ENCODE assay signal across 9 mouse cellular contexts in genomic region chr3:57950431-57951331, GRCm38 (mm10).
DNase-seq lines count a peak whose midpoint lies in the region; ATAC-seq and TF ChIP-seq lines count a peak whose summit lies in the region.
"Had no signal": no experiment of that assay in that cellular context is flagged by ENCODE, and none has a peak within 500 bp of the region (broad histone marks: within the 10 kb centered on the region; RNA-seq: fewer than 3 reads in every experiment).

No protein-coding gene starts in this region.

- no peak overlapping the region for H3K4me3 ChIP-seq in neural tube, embryonic 15.5 days (replicated peaks)
- no peak overlapping the region for H3K4me3 ChIP-seq in hindbrain, postnatal 0 days (ENCODE audit: low read length)

- peak; percentile 11 to 16 for DNase-seq in cerebellum, postnatal 10 days
- DNase-seq in cerebellum, postnatal 36 days, result no peak
- DNase-seq in neural tube, embryonic 10.5 days (ENCODE audit: extremely low spot score, low spot score), result no peak
- peak; percentile 64 for DNase-seq in hindbrain, postnatal 0 days (ENCODE audit: low spot score)
- peak; percentile 87 for DNase-seq in skeletal muscle tissue, adult 2 months (ENCODE audit: low read depth, low spot score)
- no peak for DNase-seq in adrenal gland, postnatal 4 days (ENCODE audit: low spot score in 2 of 2)
- DNase-seq: kidney, adult 8-10 months had no signal

- ATAC-seq in neural tube, embryonic 15.5 days (ENCODE audit: low FRiP score), result no peak
- peak; percentile 84 for ATAC-seq in hindbrain, postnatal 0 days
- ATAC-seq in erythroid progenitor cell, adult 5-6 weeks (replicated peaks; ENCODE audit: low FRiP score, poor library complexity, severe bottlenecking), result no peak

- 0 out of 2 replicates have a peak overlapping the region, but pooled peaks have one; percentile 1 for H3K27ac ChIP-seq in neural tube, embryonic 15.5 days (replicated peaks)
- peak overlapping the region; percentile 58; the same call in 1 of the 2 replicates for H3K27ac ChIP-seq in hindbrain, postnatal 0 days

- H3K36me3 ChIP-seq in neural tube, embryonic 15.5 days, result no peaks in the 10 kb centered on the region
- H3K36me3 ChIP-seq in hindbrain, postnatal 0 days (ENCODE audit: insufficient read depth, low read length), result no peaks in the 10 kb centered on the region

- no peaks in the 10 kb centered on the region for H3K9me3 ChIP-seq in neural tube, embryonic 15.5 days (replicated peaks)
- H3K9me3 ChIP-seq in hindbrain, postnatal 0 days (ENCODE audit: low read length), result no peaks in the 10 kb centered on the region

- 63% methylated on average over 7 of the region's 7 CpGs for WGBS in neural tube, embryonic 15.5 days
- WGBS in hindbrain, postnatal 0 days, result 50% methylated on average over 7 of the region's 7 CpGs

- TF ChIP-seq CTCF in hindbrain, postnatal 0 days (IDR thresholded peaks at IDR 0.05; ENCODE audit: low read depth), result no peak

- no peak overlapping the region for H3K9ac ChIP-seq in neural tube, embryonic 15.5 days (replicated peaks)
- H3K9ac ChIP-seq in hindbrain, postnatal 0 days (replicated peaks; ENCODE audit: low read length), result no peak overlapping the region

- no peaks in the 10 kb centered on the region for H3K27me3 ChIP-seq in neural tube, embryonic 15.5 days (replicated peaks)
- H3K27me3 ChIP-seq in hindbrain, postnatal 0 days (ENCODE audit: insufficient read depth, low read length), result no peaks in the 10 kb centered on the region

- no peak overlapping the region for H3K4me2 ChIP-seq in neural tube, embryonic 15.5 days
- no peak overlapping the region for H3K4me2 ChIP-seq in hindbrain, postnatal 0 days (ENCODE audit: low read depth, low read length)

- 0 out of 2 replicates have a peak, but pooled peaks cover 4% of the 10 kb centered on the region for H3K4me1 ChIP-seq in neural tube, embryonic 15.5 days
- H3K4me1 ChIP-seq in hindbrain, postnatal 0 days (ENCODE audit: insufficient read depth, low read length), result no peaks in the 10 kb centered on the region

Comparison
In these comparisons a context has a peak if more than half of its experiments do, and no peak if none do; other contexts are left out.
1. DNase-seq: peak in cerebellum, postnatal 10 days (2 of 2), hindbrain, postnatal 0 days (single experiment) and skeletal muscle tissue, adult 2 months (single experiment); none in cerebellum, postnatal 36 days (0 of 2), neural tube, embryonic 10.5 days (single experiment) and adrenal gland, postnatal 4 days (0 of 2).